Mouse (Mus musculus) lung, adult 2 months (tissue): ENCODE measurements around the gene Mau2.

Experiments used
- CTCF ChIP-seq: fragments of 200-500 bp; IDR thresholded peaks from 2 replicates; pipeline ENCODE4 v1.5.1; 2011; ENCODE audit warnings: mild to moderate bottlenecking, low read length, control low read depth; ENCODE audit not compliant: insufficient read depth
- POLR2A ChIP-seq: fragments of 200-500 bp; IDR thresholded peaks from 2 replicates; pipeline ENCODE4 v1.6.1; 2011; ENCODE audit warnings: low read depth, mild to moderate bottlenecking, control low read depth, low read length, borderline replicate concordance; ENCODE audit errors: extremely low read depth

GRCm38 (mm10) chr8:69973063-69973441, 69.5 kb downstream of the Mau2 start:
- no peak for TF ChIP-seq CTCF
- no peak for TF ChIP-seq POLR2A
